Mouse (Mus musculus): Measurements from ENCODE around the gene Vstm2b.

The Vstm2b gene

DNA sequence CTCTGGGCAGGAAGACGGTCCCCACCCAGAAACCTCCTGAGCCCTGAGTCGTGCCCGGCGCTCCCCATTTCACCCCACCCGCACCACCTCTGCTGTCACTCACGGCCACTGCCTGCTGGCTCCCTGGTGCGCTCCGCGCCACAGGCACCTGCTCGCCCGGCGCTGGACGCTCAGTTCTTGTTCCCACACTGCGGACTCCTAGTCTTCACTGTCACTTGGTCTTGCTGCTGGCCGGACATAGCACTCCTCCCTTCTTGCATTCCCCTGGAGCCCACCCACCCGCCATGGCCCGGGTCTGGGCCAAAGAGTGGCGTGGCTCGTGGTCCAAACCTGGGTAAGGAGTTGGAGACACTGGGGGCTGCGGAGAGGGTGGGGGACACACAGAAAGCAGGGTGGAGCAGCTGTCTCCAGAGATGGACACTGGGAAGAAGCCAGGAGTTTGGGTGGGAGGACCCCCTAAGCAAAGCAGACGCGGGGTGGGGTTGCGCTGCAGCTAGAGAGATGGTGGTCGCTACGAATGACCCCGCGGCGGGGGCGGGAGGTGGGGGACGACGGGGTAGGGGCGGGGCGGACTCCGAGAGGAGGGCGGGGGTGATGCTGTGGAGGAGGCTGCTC lies at the start of gene Vstm2b:
Gene Vstm2b (plus strand): TSS at position 233 of the 615 bp plus-strand sequence.
- no peak for DNase-seq (ENCODE audit: low read depth, low spot score)

- no peak for DNase-seq (ENCODE audit: low read depth, low spot score)
Observed at GRCm38 (mm10) chr7:40856088-40856625, 42.0 kb upstream of the Vstm2b start.

GRCm38 (mm10) chr7:40873380-40873990 lies 24.6 kb upstream of the Vstm2b start:
- no peak for DNase-seq (ENCODE audit: low read depth, low spot score)

DNA sequence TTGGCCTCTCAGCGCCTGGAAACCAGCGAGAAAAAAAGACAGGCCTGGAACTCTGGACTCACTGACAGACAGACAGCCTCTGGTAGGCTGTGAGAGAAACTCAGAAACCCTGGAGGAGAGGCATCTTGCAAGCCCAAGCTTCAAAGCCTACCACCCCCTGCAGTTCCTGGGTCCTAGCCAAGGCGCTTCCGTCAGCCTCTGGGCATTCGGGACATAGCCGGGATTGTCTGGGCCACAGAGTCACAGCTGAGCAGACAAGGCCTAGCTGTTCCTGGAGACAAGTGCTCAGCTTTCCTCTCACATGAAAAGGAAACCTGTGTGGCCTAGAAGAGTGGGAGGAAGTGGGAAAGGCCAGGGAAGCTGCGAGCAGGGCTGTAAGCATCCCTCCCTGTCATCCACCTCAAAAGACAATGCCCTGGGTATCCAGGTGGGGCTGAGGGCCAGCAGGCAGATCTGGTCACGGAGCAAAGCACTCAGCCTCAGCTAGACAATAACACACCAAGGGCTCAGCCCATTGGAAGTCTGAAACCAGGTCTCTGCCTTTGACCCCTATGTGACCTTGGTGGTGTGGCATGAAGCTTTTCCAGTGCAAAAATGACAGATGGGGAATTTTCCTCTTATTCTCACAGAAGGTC lies 13.2 kb upstream of the Vstm2b start:
- no peak for DNase-seq (ENCODE audit: low read depth, low spot score)

DNA sequence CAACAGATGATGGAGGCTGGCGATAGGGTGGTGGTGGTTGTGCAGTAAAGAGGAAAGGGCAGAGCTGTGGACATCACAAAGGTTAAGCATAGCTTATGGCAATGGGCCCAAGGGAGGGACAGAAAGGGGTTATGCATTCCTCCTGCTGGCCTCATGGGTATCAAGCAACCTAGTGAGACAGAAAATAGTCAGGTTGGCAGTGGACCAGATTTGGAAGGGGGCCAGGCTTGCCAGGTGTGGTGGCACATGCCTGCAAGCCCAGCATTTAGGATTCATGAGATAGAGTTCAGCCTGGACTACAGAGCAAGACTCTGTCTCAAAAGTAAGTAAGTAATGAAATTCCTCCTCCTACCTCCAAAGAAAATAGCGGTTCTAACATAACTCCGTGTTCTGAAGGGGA lies 9.8 kb upstream of the Vstm2b start:
- DNase-seq (ENCODE audit: low read depth, low spot score), result no peak

- DNase-seq (ENCODE audit: low read depth, low spot score), result no peak
Observed at GRCm38 (mm10) chr7:40896964-40897363, 1.2 kb upstream of the Vstm2b start.

- DNase-seq (ENCODE audit: low read depth, low spot score), result no peak
Observed at GRCm38 (mm10) chr7:40898711-40899375, 715 bp downstream of the Vstm2b start.

GRCm38 (mm10) chr7:40899376-40900265 lies 1.5 kb downstream of the Vstm2b start:
- DNase-seq (ENCODE audit: low read depth, low spot score), result no peak

GRCm38 (mm10) chr7:40901201-40901600 lies 3.1 kb downstream of the Vstm2b start:
- peak; percentile 79 for DNase-seq (ENCODE audit: low read depth, low spot score)

DNA sequence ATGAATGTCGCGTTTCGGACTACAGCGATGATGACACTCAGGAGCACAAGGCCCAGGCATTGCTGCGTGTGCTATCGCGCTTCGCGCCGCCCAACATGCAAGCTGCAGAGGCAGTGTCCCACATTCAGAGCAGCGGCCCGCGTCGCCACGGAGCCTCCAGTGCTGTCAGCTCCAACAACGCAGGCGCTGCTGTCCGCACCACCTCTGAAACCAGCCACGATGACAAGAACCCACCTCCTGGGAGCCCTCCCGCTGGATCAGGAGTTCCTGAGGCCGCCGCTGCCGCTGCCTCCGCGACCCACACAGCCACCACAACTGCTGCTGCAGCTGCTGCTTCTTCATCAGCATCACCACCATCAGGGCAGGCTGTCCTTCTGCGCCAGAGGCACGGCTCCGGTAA lies 4.4 kb downstream of the Vstm2b start:
- DNase-seq (ENCODE audit: low read depth, low spot score), result no peak

GRCm38 (mm10) chr7:40906484-40906883 lies 8.4 kb downstream of the Vstm2b start:
- no peak for DNase-seq (ENCODE audit: low read depth, low spot score)

DNA sequence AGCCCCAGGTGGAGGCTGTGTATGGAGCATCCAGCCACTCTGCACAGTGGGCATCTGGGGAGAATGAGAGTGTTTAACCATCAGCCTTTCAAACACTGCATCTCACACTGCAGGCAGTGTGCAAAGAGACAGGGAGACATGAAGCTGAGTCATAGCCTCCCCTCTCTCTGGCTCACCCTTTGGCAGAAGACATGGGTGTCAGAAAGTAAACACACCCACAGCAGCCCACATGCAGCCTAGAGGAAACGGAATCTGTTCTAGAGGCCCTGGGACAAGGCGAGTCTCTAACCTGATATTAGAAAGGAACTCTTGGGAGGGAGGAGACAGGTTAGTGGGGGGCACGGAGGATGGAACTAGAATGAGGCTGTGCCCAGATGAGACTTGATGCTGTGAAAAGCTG lies 18.6 kb downstream of the Vstm2b start:
- no peak for DNase-seq (ENCODE audit: low read depth, low spot score)

DNA sequence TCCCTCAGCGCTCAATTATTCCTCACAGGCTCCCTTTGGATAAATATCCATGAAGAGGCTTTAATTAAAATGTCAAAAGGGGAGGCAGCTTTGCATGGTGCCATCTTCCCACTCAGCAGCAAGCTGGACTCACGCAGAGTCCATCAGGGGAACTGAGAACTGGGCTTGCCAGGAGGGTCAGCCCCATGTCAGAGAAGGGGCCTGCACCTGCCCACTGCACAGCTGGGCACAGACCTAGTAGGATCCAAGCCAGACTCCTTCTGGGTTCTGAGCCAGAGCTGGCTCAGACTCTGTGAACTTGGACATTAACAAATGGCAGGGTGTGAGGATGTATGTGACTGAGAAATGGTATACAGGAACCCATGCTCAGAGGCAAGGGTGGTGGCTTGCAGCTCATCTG lies 22.0 kb downstream of the Vstm2b start:
- no peak for DNase-seq (ENCODE audit: low read depth, low spot score)

DNA sequence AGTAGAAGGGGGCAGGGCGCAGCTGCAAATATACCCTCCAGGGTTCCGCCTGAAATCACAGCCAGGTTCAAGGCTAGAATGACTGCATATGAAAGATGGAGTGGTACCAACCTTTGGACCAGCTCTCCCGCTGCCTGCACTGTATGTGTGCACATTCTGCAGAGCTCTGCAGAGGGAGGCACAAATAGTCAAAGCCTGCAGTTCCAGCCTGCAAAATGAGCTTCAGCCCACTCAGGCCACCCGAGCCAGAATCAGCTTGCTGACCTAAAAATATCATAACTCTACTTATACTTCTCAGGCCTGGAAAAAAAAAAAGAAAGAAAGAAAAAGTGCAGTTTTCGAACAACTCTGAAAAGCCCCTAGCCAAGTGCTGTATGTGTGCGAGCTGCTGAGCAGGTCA lies 23.2 kb downstream of the Vstm2b start:
- DNase-seq (ENCODE audit: low read depth, low spot score), result no peak

GRCm38 (mm10) chr7:40922871-40923270 lies 24.7 kb downstream of the Vstm2b start:
- no peak for DNase-seq (ENCODE audit: low read depth, low spot score)

GRCm38 (mm10) chr7:40928391-40928790 lies 30.3 kb downstream of the Vstm2b start:
- DNase-seq (ENCODE audit: low read depth, low spot score), result no peak

DNA sequence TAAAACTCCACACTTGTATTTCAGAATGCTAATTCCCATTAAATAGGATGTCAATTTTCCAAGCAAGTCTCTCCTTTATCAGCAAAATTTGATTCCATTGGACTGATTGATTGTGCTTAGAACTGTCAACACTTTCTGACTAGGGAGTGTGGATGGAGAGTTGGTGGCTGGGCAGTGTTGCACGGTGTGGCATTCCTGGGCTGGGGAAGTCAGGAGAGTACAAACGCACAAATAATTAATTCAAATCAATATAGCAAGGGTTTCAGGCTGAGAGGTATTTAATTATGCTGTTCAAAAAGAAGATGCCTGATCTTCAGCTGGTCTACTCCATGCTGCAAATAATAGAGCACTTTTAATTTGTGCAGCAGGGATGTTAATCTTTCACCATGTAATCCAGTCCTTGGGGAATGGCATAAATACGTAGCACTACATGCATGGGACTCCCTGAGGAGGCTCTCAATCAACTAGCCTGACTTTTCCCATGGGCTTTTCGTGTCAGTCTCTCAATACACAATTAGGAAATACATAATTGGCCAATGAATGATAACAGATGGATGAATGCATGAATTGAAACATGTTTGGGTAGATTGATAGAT lies 38.6 kb downstream of the Vstm2b start:
- DNase-seq (ENCODE audit: low read depth, low spot score), result no peak

- peak; percentile 28 for DNase-seq (ENCODE audit: low read depth, low spot score)
Observed at GRCm38 (mm10) chr7:40939371-40939770, 41.2 kb downstream of the Vstm2b start.

- peak; percentile 32 for DNase-seq (ENCODE audit: low read depth, low spot score)
Observed at GRCm38 (mm10) chr7:40942233-40942935, 44.3 kb downstream of the Vstm2b start.

Measured in brain, embryonic 18.5 days (tissue).